Comparison of ENCODE assay signal across 2 mouse cellular contexts in the genomic region with DNA sequence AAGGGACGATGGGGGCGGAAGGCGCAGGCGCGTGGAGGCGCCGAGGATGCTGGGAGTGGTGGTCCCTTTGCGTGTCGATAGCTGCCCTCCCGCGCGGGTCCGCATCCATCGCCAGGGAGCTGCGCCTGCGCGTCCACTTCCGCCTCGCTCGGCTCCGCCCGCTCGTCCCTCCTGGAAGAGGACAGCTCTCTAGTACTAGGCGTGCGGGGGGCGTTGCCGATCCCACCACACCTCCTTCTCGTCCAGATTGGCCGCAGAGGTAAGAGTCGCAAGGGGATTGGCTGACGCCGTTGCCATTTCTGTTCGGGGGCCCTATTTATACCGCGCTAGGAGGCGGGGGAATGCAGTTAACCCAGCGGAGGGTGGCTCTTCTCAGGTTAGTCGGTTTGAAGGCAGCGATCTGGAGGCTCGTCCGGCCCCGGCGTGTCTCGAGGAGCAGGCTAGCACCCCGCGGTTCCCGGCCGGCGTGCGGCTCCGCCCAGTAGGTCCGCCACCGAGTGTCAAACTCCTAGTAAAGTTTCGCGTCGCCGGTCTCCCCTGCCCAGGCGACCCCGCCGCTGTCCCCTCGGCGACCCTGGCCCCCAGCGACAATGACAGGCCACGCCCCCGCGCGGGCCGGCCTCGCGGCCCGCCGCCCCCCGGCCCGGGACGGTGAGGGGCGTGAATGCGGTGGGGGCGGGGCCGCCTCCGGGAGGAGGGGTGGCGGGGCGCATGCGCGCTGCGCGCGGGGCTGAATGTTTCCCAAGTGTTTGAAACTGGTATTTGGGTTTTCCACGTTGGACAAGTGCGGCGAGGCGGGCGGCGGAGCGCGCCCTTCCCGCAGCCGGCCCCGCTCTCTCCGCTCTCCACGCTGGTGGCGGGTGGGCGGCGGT.
TF ChIP-seq lines count a peak whose summit lies in the region.

No protein-coding gene starts in this region.

TF ChIP-seq in C2C12, 6 proteins besides CTCF, POLR2A, EP300 and RAD21:
- no peak for TF ChIP-seq MAX (IDR thresholded peaks at IDR 0.05)
- no peak for TF ChIP-seq CEBPB (IDR thresholded peaks at IDR 0.05; ENCODE audit: low read depth)
- TF ChIP-seq USF1 (IDR thresholded peaks at IDR 0.05; ENCODE audit: low read depth), result no peak
- TF ChIP-seq FOSL1 (IDR thresholded peaks at IDR 0.05; ENCODE audit: insufficient read depth, low read length, poor library complexity, severe bottlenecking), result no peak
- no peak for TF ChIP-seq MYOG (IDR thresholded peaks at IDR 0.05; ENCODE audit: control insufficient read depth, extremely low read depth, insufficient read length)
- TF ChIP-seq MYOD1 (IDR thresholded peaks at IDR 0.05; ENCODE audit: control insufficient read depth, insufficient read length, low read depth), result no peak
TF ChIP-seq in C2C12: peak in this region for 0.

TF ChIP-seq in myocyte, 11 proteins besides CTCF, POLR2A, EP300 and RAD21:
- TF ChIP-seq POLR2AphosphoS2 (IDR thresholded peaks at IDR 0.05; ENCODE audit: insufficient read length, low read depth) (peak; percentile 88), MYOG (IDR thresholded peaks at IDR 0.05; ENCODE audit: control insufficient read depth in 1 of 3, insufficient read depth in 1 of 3, insufficient read length in 2 of 3, low read depth in 2 of 3) (peak in 1 of 3 experiments; percentile 1), TCF3 (IDR thresholded peaks at IDR 0.05; ENCODE audit: insufficient read length, low read depth) (no peak), SRF (IDR thresholded peaks at IDR 0.05; ENCODE audit: control insufficient read depth, insufficient read length, low read depth) (peak; percentile 11), REST (IDR thresholded peaks at IDR 0.05; ENCODE audit: insufficient read depth, insufficient read length) (no peak), USF1 (IDR thresholded peaks at IDR 0.05; ENCODE audit: low read depth) (no peak), MAX (IDR thresholded peaks at IDR 0.05; ENCODE audit: low read depth) (no peak), MYOD1 (IDR thresholded peaks at IDR 0.05; ENCODE audit: control insufficient read depth in 1 of 3, insufficient read length in 2 of 3, low read depth in 2 of 3) (peak in 1 of 3 experiments; percentile 7), TCF12 (IDR thresholded peaks at IDR 0.05; ENCODE audit: insufficient read depth, poor library complexity, severe bottlenecking) (no peak)
